Mouse (Mus musculus) limb, embryonic 14.5 days (tissue): Measurements from ENCODE around the gene Mthfd2l. TPM values are rescaled to one million over a fixed set of nuclear protein-coding genes. Genes with fewer than 3 reads are reported as not detected.
A peak's percentile ranks its signal among the peaks of the same experiment; 100 is the strongest.

ENCODE experiments used
- ATAC-seq: fragments of 200-750 bp; cut with Nextera tagmentation; 2 replicates; pipeline ENCODE4 v1.8.0; 2017; ENCODE audit warnings: low read depth, moderate number of reproducible peaks, moderate TSS enrichment; ENCODE audit not compliant: low FRiP score
- DNase-seq: peaks from one replicate; pipeline ENCODE4 v3.0.0-alpha.2; 2015; ENCODE audit warnings: low spot score
- H3K27ac ChIP-seq: fragments of 300-500 bp; sonication (generic); replicated peaks from 2 replicates; pipeline ENCODE4 v1.5.1; 2014; ENCODE audit warnings: low read depth, mild to moderate bottlenecking, low read length, moderate library complexity, mixed read lengths
- H3K27me3 ChIP-seq: fragments of 300-500 bp; sonication (generic); 2 replicates; pipeline ENCODE4 v1.6.1; 2014; ENCODE audit warnings: low read length, mixed read lengths; ENCODE audit not compliant: control insufficient read depth, insufficient read depth
- H3K36me3 ChIP-seq: fragments of 300-500 bp; sonication (generic); 2 replicates; pipeline ENCODE4 v1.6.1; 2014; ENCODE audit warnings: mild to moderate bottlenecking, low read length, moderate library complexity, mixed read lengths; ENCODE audit not compliant: control insufficient read depth, insufficient read depth
- H3K4me1 ChIP-seq: fragments of 300-500 bp; sonication (generic); 2 replicates; pipeline ENCODE4 v1.6.1; 2014; ENCODE audit warnings: antibody characterized with exemption, low read length, mixed read lengths; ENCODE audit not compliant: control insufficient read depth, insufficient read depth
- H3K4me2 ChIP-seq: fragments of 300-500 bp; sonication (generic); replicated peaks from 2 replicates; pipeline ENCODE4 v1.6.1; 2014; ENCODE audit warnings: low read depth, mild to moderate bottlenecking, low read length, moderate library complexity; ENCODE audit not compliant: severe bottlenecking
- H3K4me3 ChIP-seq: fragments of 300-500 bp; sonication (generic); replicated peaks from 2 replicates; pipeline ENCODE4 v1.5.1; 2014; ENCODE audit warnings: low read length
- H3K9ac ChIP-seq: fragments of 300-500 bp; sonication (generic); 2 replicates; pipeline ENCODE4 v1.6.1; 2014; ENCODE audit warnings: mild to moderate bottlenecking, low read depth, low read length, moderate library complexity; ENCODE audit not compliant: severe bottlenecking
- H3K9me3 ChIP-seq: fragments of 300-500 bp; sonication (generic); 2 replicates; pipeline ENCODE4 v1.6.1; 2016; ENCODE audit warnings: low read length; ENCODE audit not compliant: control insufficient read depth
- POLR2A ChIP-seq: fragments of 200-500 bp; IDR thresholded peaks from 2 replicates; pipeline ENCODE4 v1.8.0; 2012; ENCODE audit warnings: inconsistent platforms, mild to moderate bottlenecking, moderate library complexity, borderline replicate concordance; ENCODE audit not compliant: insufficient read depth, insufficient read length; ENCODE audit errors: extremely low read depth
- WGBS: fragments of 180-500 bp; shearing (Covaris S2); extraction: QIAGEN DNeasy Blood & Tissue Kit; methylation state at CpG from one replicate; pipeline ENCODE4 v1.1.7; 2014; 5-methylcytosine and 5-hydroxymethylcytosine counted together
- polyA plus RNA-seq, 2 experiments: library from polyadenylated mRNA; depleted of rRNA in 1 of 2; stranded (reverse) in 1 of 2; unstranded in 1 of 2; fragments of >200 nt; fragmentation: Nextera tagmentation in 1 of 2; extraction: Ambion mirVana in 1 of 2; gene quantifications; 2 replicates each; pipeline versions ENCODE4 v1.2.1 to v1.2.3; 2012 to 2014

The Mthfd2l gene
- polyA plus RNA-seq, 2 experiments = 50.7 to 55.0 TPM

DNA sequence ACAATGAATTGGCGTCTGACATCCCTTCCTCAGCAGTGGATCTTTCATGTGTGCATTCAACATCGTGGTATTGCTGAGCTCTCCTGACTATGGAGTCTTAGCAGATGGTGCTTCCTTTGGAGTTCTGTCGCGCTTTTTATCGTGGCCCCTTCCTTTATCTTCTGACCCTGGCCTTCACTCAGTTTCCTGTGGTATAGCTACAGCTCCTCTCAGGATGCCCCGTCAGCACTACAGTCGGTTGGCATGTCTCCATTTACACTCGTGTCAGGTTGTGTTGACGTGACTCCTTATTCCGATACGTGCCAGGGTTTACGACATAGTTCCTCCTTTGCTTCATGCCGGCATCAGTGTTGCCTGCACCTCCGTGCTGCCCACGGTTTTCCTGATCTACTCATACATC lies 18.6 kb downstream of the Mthfd2l start:
- Histone ChIP-seq H3K4me3 (no peak overlapping the region), H3K9me3 (no peaks in the 10 kb centered on the region), H3K27me3 (no peaks in the 10 kb centered on the region), H3K36me3 (0 out of 2 replicates have a peak, but pooled peaks cover 3% of the 10 kb centered on the region), H3K4me1 (no peaks in the 10 kb centered on the region), H3K4me2 (no peak overlapping the region), H3K27ac (no peak overlapping the region), H3K9ac (no peak overlapping the region)
- ATAC-seq = no peak
- WGBS = 87% methylated on average over 15 of the region's 15 CpGs
- TF ChIP-seq POLR2A = no peak
- DNase-seq = no peak

DNA sequence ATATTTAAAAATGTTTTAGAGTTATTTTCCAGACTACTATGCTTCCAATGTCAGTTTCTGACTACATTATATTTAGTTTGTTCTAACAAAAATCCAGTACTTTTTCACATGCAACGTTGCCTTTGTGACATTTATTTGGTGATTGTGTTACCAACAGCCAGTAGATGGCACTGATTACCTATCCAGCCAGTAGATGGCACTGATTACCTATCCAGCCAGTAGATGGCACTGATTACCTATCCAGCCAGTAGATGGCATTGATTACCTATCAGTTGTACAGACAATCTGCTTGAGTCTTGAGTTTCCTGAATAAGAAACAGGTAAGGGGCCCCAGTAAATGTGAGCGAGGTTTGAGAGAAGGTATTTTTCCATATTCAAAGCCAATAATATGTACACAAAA lies 20.6 kb downstream of the Mthfd2l start:
- H3K4me1 ChIP-seq = no peaks in the 10 kb centered on the region
- no peak overlapping the region for H3K9ac ChIP-seq
- DNase-seq (no peak), ATAC-seq (no peak)
- H3K27me3 ChIP-seq = no peaks in the 10 kb centered on the region
- WGBS = 23% methylated on average over 2 of the region's 2 CpGs
- H3K9me3 ChIP-seq = no peaks in the 10 kb centered on the region
- H3K27ac ChIP-seq = no peak overlapping the region
- TF ChIP-seq POLR2A = no peak
- no peak overlapping the region for H3K4me3 ChIP-seq
- no peak overlapping the region for H3K4me2 ChIP-seq
- 0 out of 2 replicates have a peak, but pooled peaks cover 3% of the 10 kb centered on the region for H3K36me3 ChIP-seq

DNA sequence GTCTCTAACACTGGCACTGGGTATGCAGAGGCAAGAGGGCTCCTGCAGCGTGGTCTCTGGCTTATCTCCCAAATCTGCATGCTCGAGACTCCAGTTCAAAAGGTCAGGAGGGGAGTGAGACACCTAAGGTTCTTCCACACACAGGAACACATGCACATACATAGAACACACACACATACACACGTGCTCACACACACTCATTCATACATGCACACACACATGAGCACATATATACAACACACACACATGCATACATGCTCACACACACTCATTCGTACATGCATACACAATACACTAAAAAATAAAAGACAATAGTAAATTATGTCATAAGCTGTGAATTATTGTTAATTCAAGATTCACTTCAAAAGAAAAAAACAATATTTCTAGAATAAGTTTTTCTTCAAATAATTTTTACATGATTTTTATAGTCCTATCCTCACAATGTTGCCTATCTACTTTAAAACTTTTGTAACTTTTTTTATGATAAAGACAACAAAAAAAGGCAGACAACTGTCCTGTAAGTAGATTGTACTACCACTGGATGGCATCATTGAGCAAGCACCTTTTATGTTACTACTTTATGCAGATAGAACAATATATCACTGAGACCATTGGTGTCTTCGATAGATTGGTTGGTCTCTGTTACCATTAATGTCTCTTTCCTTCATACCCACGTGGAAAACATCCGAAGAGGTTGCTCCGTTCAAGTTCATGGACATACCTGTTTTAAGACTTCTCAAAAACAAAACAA lies 22.0 kb downstream of the Mthfd2l start:
- WGBS = 83% methylated on average over 8 of the region's 8 CpGs

GRCm38 (mm10) chr5:90964316-90964715 lies 33.4 kb downstream of the Mthfd2l start:
- DNase-seq = no peak

More for the DNA sequence above, 22.0 kb downstream of the Mthfd2l start:
- Histone ChIP-seq H3K9ac (no peak overlapping the region), H3K36me3 (0 out of 2 replicates have a peak, but pooled peaks cover 3% of the 10 kb centered on the region), H3K27me3 (no peaks in the 10 kb centered on the region), H3K4me2 (no peak overlapping the region), H3K4me3 (no peak overlapping the region), H3K27ac (no peak overlapping the region), H3K4me1 (no peaks in the 10 kb centered on the region), H3K9me3 (no peaks in the 10 kb centered on the region)
- TF ChIP-seq POLR2A = no peak
- peak; percentile 60 for DNase-seq
- ATAC-seq = no peak

DNA sequence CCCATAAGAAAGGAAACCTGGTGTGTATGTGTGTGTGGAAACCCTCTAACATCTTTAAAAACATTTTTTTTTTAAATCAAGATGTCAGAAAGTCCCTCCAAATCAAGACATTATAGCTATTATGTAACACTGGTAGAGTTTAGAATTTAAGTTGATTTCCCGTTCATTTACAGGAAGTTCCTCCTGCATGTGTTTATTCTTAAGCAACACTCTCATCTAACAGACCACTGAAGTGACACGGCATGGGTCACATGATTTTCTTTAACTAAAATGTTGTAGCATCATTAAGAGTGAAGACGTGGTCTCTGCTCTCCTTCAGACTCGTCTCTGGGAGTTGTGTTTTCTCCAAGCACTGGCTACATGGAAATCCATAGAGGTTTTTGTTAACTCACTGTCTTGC lies 33.8 kb downstream of the Mthfd2l start:
- H3K27me3 ChIP-seq = no peaks in the 10 kb centered on the region
- H3K4me2 ChIP-seq = no peak overlapping the region
- DNase-seq (no peak), ATAC-seq (no peak)
- no peak overlapping the region for H3K9ac ChIP-seq
- 0 out of 2 replicates have a peak, but pooled peaks cover under 1% of the 10 kb centered on the region for H3K36me3 ChIP-seq
- no peak overlapping the region for H3K4me3 ChIP-seq
- TF ChIP-seq POLR2A = no peak
- WGBS = 87% methylated on average over 4 of the region's 4 CpGs
- no peaks in the 10 kb centered on the region for H3K4me1 ChIP-seq
- no peaks in the 10 kb centered on the region for H3K9me3 ChIP-seq
- H3K27ac ChIP-seq = no peak overlapping the region

More at GRCm38 (mm10) chr5:90964316-90964715, 33.4 kb downstream of the Mthfd2l start:
- 0 out of 2 replicates have a peak, but pooled peaks cover 5% of the 10 kb centered on the region for H3K36me3 ChIP-seq
- H3K9me3 ChIP-seq = no peaks in the 10 kb centered on the region
- no peak overlapping the region for H3K4me2 ChIP-seq
- H3K4me1 ChIP-seq = no peaks in the 10 kb centered on the region
- no peaks in the 10 kb centered on the region for H3K27me3 ChIP-seq
- H3K9ac ChIP-seq = no peak overlapping the region
- TF ChIP-seq POLR2A = no peak
- 65% methylated on average over 4 of the region's 4 CpGs for WGBS
- H3K27ac ChIP-seq = no peak overlapping the region
- no peak overlapping the region for H3K4me3 ChIP-seq
- no peak for ATAC-seq
